Mouse (Mus musculus): ENCODE measurements at regions not wholly inside any gene's neighbourhood (a gene's known extent, or its start where the extent isn't known, plus 50 kb on each side); places are given as distances from the start of the nearest gene placed in this dataset.

DNA sequence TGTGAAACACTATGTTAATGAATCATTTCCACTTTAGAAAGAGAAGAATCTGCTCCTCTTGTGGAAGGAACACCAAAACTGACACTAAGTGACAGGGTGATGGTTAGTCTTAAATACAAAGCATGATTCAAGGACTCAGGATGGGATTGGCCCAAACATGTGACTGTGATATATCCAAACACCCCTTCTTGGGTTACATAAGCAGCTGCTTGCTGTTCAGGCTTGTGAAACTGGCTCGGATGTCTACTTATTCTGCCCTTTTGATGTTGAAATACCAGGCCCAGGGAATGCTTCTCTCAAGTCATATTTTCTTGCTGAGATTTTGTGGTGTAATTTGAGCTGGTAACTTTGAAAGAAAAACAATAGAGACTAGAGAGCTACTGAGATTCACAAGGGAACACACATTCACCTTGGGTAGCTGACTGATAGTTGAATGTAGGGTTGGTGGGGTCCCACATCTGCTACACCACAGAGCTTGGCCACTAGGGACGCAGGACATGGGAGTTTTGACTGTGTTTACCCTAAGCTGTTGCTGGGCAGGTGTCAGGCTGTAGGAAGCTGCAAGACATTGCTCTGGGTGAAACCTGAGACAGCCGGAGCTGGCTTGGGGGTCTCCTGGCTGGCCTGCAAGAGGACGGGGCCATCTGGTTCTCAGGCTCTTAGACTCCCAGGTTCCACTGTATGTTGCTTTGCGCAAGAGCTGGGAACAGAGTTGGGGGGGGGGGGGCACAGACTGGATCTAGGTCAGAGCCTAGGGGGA lies 180.6 kb downstream of the Aldoart1 start:
- no peak for TF ChIP-seq CTCF (IDR thresholded peaks at IDR 0.05; ENCODE audit: control insufficient read depth, insufficient read depth, insufficient read length)
- TF ChIP-seq MYOG (IDR thresholded peaks at IDR 0.05; ENCODE audit: control insufficient read depth, extremely low read depth, insufficient read length): no peak

Data from C2C12 (cell line).